Mouse (Mus musculus) E14TG2a.4 (cell line): ENCODE results near the gene Taok3.

Experiments used
- CTCF ChIP-seq: conservative IDR thresholded peaks from 2 replicates; pipeline ENCODE4 v1.5.1; 2014; ENCODE audit warnings: low read length
- NANOG ChIP-seq: IDR thresholded peaks from 2 replicates; pipeline ENCODE4 v1.6.1; 2014; ENCODE audit warnings: borderline replicate concordance, low read length, mixed read lengths
- POU5F1 ChIP-seq: IDR thresholded peaks from 2 replicates; pipeline ENCODE4 v1.6.1; 2014; ENCODE audit warnings: low read length, borderline replicate concordance

DNA sequence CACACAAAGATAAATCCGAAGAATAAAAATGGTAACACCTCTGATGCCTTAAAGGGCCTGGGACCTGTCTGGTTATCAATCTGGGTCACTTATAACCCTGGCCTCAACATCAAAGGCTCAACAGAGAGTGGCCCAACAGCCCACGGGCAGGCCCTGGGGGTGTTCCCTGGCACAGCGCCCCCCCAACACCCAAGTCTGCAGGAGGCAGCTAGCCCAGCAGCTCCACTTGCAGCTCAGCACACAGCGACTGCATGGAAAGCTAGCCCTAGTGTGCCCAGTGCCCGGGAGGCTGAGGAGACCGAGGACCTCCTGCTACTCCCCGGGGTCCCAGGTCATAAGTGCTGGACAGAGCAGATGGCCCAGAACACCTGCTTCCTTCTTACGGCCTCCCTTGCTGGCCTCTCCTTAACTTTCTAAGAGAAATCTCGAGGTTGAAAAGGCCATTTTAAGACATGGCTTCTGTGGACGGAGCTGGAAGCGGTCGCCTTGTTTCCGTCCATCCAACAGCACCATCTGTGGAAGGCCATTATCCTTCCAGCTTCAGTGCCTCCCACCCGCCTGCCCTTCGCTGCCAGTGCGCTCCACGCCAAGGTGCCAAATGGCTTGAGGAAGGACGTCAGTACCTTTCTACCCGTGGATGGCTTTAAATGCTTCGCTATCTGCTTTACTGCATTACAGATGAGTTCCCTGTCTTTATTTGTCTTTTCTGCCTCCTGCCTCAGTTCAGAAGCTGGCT lies 16.6 kb upstream of the Taok3 start:
- TF ChIP-seq CTCF (no peak), POU5F1 (no peak), NANOG (no peak)
